Mouse (Mus musculus) neural tube, embryonic 11.5 days (tissue): ENCODE results near the gene Kiss1r. TPM values are rescaled to one million over a fixed set of nuclear protein-coding genes. Genes with fewer than 3 reads are reported as not detected.

ENCODE experiments used
- polyA plus RNA-seq: library from polyadenylated mRNA; unstranded; fragments of >200 nt; fragmentation: Nextera tagmentation; extraction: Ambion mirVana; gene quantifications from 2 replicates; pipeline ENCODE4 v1.2.1, GENCODE M21; 2014

Gene Kiss1r
- polyA plus RNA-seq, 1 experiment from 2014 or later = 0.80 TPM

Other genes starting within 250 kb of the Kiss1r start
- 71.2 and 78.7 TPM in 2 replicates for gene Tpgs1, start 247.6 kb upstream of the Kiss1r start, polyA plus RNA-seq
- gene Cdc34, start 234.8 kb upstream of the Kiss1r start, polyA plus RNA-seq = 165 and 168 TPM in 2 replicates
- gene Gzmm, start 228.0 kb upstream of the Kiss1r start, polyA plus RNA-seq = 0.57 and 0.62 TPM in 2 replicates
- gene Bsg, start 212.5 kb upstream of the Kiss1r start, polyA plus RNA-seq = 591 and 595 TPM in 2 replicates
- 0.28 and 0.57 TPM in 2 replicates for gene Hcn2, start 200.3 kb upstream of the Kiss1r start, polyA plus RNA-seq
- gene Polrmt, start 170.4 kb upstream of the Kiss1r start, polyA plus RNA-seq = 29.5 and 34.1 TPM in 2 replicates
- 0.20 and 0.84 TPM in 2 replicates for gene Fgf22, start 161.9 kb upstream of the Kiss1r start, polyA plus RNA-seq
- 99.7 and 101 TPM in 2 replicates for gene Rnf126, start 150.0 kb upstream of the Kiss1r start, polyA plus RNA-seq
- 1.3 and 1.7 TPM in 2 replicates for gene Fstl3, start 139.7 kb upstream of the Kiss1r start, polyA plus RNA-seq
- gene Prss57, start 126.0 kb upstream of the Kiss1r start, polyA plus RNA-seq = 0.23 TPM in 1 of 2 replicates, not detected in the other
- 150 and 155 TPM in 2 replicates for gene Palm, start 123.4 kb upstream of the Kiss1r start, polyA plus RNA-seq
- gene Misp, start 96.0 kb upstream of the Kiss1r start, polyA plus RNA-seq = 0.77 and 1.6 TPM in 2 replicates
- gene Ptbp1, start 62.5 kb upstream of the Kiss1r start, polyA plus RNA-seq = 215 and 216 TPM in 2 replicates
- gene Prtn3, start 42.5 kb upstream of the Kiss1r start, polyA plus RNA-seq = 12.5 and 13.7 TPM in 2 replicates
- 142 and 156 TPM in 2 replicates for gene Plppr3, start 42.3 kb upstream of the Kiss1r start, polyA plus RNA-seq
- gene Elane, start 30.7 kb upstream of the Kiss1r start, polyA plus RNA-seq = 0.66 TPM in 1 of 2 replicates, not detected in the other
- gene Cfd, start 26.1 kb upstream of the Kiss1r start, polyA plus RNA-seq = not detected in 2 replicates
- 47.7 and 53.6 TPM in 2 replicates for gene Med16, start 8.0 kb upstream of the Kiss1r start, polyA plus RNA-seq
- gene Gm26602, start 6.1 kb upstream of the Kiss1r start, polyA plus RNA-seq = 14.5 TPM in 1 of 2 replicates, not detected in the other
- 150 and 156 TPM in 2 replicates for gene R3hdm4, start 4.2 kb downstream of the Kiss1r start, polyA plus RNA-seq
- 7.0 and 8.5 TPM in 2 replicates for gene Arid3a, start 10.1 kb downstream of the Kiss1r start, polyA plus RNA-seq
- 115 TPM in 2 replicates for gene Wdr18, start 43.2 kb downstream of the Kiss1r start, polyA plus RNA-seq
- 0.16 and 0.30 TPM in 2 replicates for gene Grin3b, start 53.7 kb downstream of the Kiss1r start, polyA plus RNA-seq
- gene Tmem259, start 67.4 kb downstream of the Kiss1r start, polyA plus RNA-seq = 16.1 and 17.7 TPM in 2 replicates
- 167 and 187 TPM in 2 replicates for gene Cnn2, start 71.6 kb downstream of the Kiss1r start, polyA plus RNA-seq
- 4.3 and 7.0 TPM in 2 replicates for gene Abca7, start 79.5 kb downstream of the Kiss1r start, polyA plus RNA-seq
- gene Arhgap45, start 99.7 kb downstream of the Kiss1r start, polyA plus RNA-seq = 4.6 and 4.9 TPM in 2 replicates
- 222 and 234 TPM in 2 replicates for gene Polr2e, start 122.8 kb downstream of the Kiss1r start, polyA plus RNA-seq
- 540 and 570 TPM in 2 replicates for gene Gpx4, start 130.2 kb downstream of the Kiss1r start, polyA plus RNA-seq
- 11.3 and 11.9 TPM in 2 replicates for gene Sbno2, start 188.6 kb downstream of the Kiss1r start, polyA plus RNA-seq
- 22.0 and 23.5 TPM in 2 replicates for gene Stk11, start 198.8 kb downstream of the Kiss1r start, polyA plus RNA-seq
- gene Atp5d, start 221.7 kb downstream of the Kiss1r start, polyA plus RNA-seq = 376 and 386 TPM in 2 replicates
- gene Cbarp, start 223.9 kb downstream of the Kiss1r start, polyA plus RNA-seq = 11.1 and 11.3 TPM in 2 replicates
- 70.0 and 78.2 TPM in 2 replicates for gene Midn, start 231.3 kb downstream of the Kiss1r start, polyA plus RNA-seq
- 84.0 and 85.1 TPM in 2 replicates for gene Cirbp, start 249.0 kb downstream of the Kiss1r start, polyA plus RNA-seq